Comparison of ENCODE assay signal across 11 mouse cellular contexts in genomic region chr5:139495019-139495669, GRCm38 (mm10). TPM values are rescaled to one million over a fixed set of nuclear protein-coding genes. Genes with fewer than 3 reads are reported as not detected.
DNase-seq lines count a peak whose midpoint lies in the region; ATAC-seq lines count a peak whose summit lies in the region.
"Had no signal": no experiment of that assay in that cellular context is flagged by ENCODE, and none has a peak within 500 bp of the region (broad histone marks: within the 10 kb centered on the region; RNA-seq: fewer than 3 reads in every experiment).

No protein-coding gene starts in this region.

- H3K36me3 ChIP-seq in kidney, embryonic 16.5 days (ENCODE audit: insufficient read depth, low read length): no peaks in the 10 kb centered on the region
- H3K36me3 ChIP-seq in liver, embryonic 11.5 days (ENCODE audit: control insufficient read depth, insufficient read depth, low read length): no peaks in the 10 kb centered on the region
- no peaks in the 10 kb centered on the region for H3K36me3 ChIP-seq in forebrain, embryonic 13.5 days (ENCODE audit: poor library complexity, severe bottlenecking)
- H3K36me3 ChIP-seq: forebrain, embryonic 12.5 days had no signal

- 13% methylated on average over 22 of the region's 22 CpGs for WGBS in kidney, embryonic 16.5 days
- 39% methylated on average over 21 of the region's 22 CpGs for WGBS in liver, embryonic 11.5 days
- 68% methylated on average over 22 of the region's 22 CpGs for WGBS in forebrain, embryonic 13.5 days

- no peaks in the 10 kb centered on the region for H3K27me3 ChIP-seq in kidney, embryonic 16.5 days (ENCODE audit: insufficient read depth, low read length)
- peaks cover 13% of the 10 kb centered on the region for H3K27me3 ChIP-seq in liver, embryonic 11.5 days (replicated peaks; ENCODE audit: control insufficient read depth, insufficient read depth, low read length)
- H3K27me3 ChIP-seq in forebrain, embryonic 13.5 days: peaks cover 8% of the 10 kb centered on the region; the same call in 1 of the 2 replicates

- H3K4me2 ChIP-seq in kidney, embryonic 16.5 days (replicated peaks; ENCODE audit: low read depth, low read length): peak overlapping the region; percentile 32
- H3K4me2 ChIP-seq in liver, embryonic 11.5 days: no peak overlapping the region
- no peak overlapping the region for H3K4me2 ChIP-seq in forebrain, embryonic 13.5 days
- H3K4me2 ChIP-seq: forebrain, embryonic 12.5 days; midbrain, embryonic 11.5 days had no signal

- peak; percentile 47 for DNase-seq in adrenal gland, postnatal 10 days
- DNase-seq in adrenal gland, adult 8-10 months: no peak
- DNase-seq in left cerebral cortex, postnatal 14 days (ENCODE audit: low spot score in 2 of 2): peak; percentile 28
- no peak for DNase-seq in left cerebral cortex, adult 11 months (ENCODE audit: low spot score)
- DNase-seq in mesoderm, embryonic 11.5 days (ENCODE audit: low read depth, low spot score): peak; percentile 65
- DNase-seq in liver, embryonic 11.5 days (ENCODE audit: low spot score): no peak

- intact Hi-C loops in left cerebral cortex, postnatal 14 days (cut with DNase I): no loop called here

- H3K9ac ChIP-seq in kidney, embryonic 16.5 days (replicated peaks; ENCODE audit: low read length): no peak overlapping the region
- no peak overlapping the region for H3K9ac ChIP-seq in liver, embryonic 11.5 days (ENCODE audit: low read depth, low read length)
- no peak overlapping the region for H3K9ac ChIP-seq in forebrain, embryonic 13.5 days
- H3K9ac ChIP-seq: forebrain, embryonic 12.5 days had no signal

- no peak overlapping the region for H3K4me3 ChIP-seq in kidney, embryonic 16.5 days (ENCODE audit: low read length)
- H3K4me3 ChIP-seq in liver, embryonic 11.5 days (ENCODE audit: low read depth, low read length): no peak overlapping the region
- no peak overlapping the region for H3K4me3 ChIP-seq in forebrain, embryonic 13.5 days
- H3K4me3 ChIP-seq: forebrain, embryonic 12.5 days had no signal

- ATAC-seq in kidney, embryonic 16.5 days (ENCODE audit: low FRiP score, low TSS enrichment): peak; percentile 67
- ATAC-seq in liver, embryonic 11.5 days (replicated peaks; ENCODE audit: low FRiP score): no peak
- no peak for ATAC-seq in forebrain, embryonic 13.5 days

- H3K4me1 ChIP-seq in kidney, embryonic 16.5 days (ENCODE audit: insufficient read depth, low read length): peaks cover 5% of the 10 kb centered on the region; the same call in 1 of the 2 replicates
- H3K4me1 ChIP-seq in liver, embryonic 11.5 days (replicated peaks; ENCODE audit: control insufficient read depth, insufficient read depth, low read length): no peaks in the 10 kb centered on the region
- no peaks in the 10 kb centered on the region for H3K4me1 ChIP-seq in forebrain, embryonic 13.5 days
- H3K4me1 ChIP-seq: forebrain, embryonic 12.5 days had no signal

- peak overlapping the region; percentile 28 for H3K27ac ChIP-seq in kidney, embryonic 16.5 days (ENCODE audit: low read length)
- H3K27ac ChIP-seq in liver, embryonic 11.5 days (ENCODE audit: low read depth, low read length): no peak overlapping the region
- no peak overlapping the region for H3K27ac ChIP-seq in forebrain, embryonic 13.5 days
- H3K27ac ChIP-seq: forebrain, embryonic 12.5 days had no signal

- no peaks in the 10 kb centered on the region for H3K9me3 ChIP-seq in kidney, embryonic 16.5 days (ENCODE audit: low read length)
- no peaks in the 10 kb centered on the region for H3K9me3 ChIP-seq in liver, embryonic 11.5 days (ENCODE audit: control insufficient read depth, low read length)
- H3K9me3 ChIP-seq in forebrain, embryonic 13.5 days (replicated peaks): no peaks in the 10 kb centered on the region
- H3K9me3 ChIP-seq: forebrain, embryonic 12.5 days had no signal

RNA-seq across cellular contexts. Expression of gene Zfand2a, which starts 10.8 kb away (rescaled TPM):
- 10 to 100 TPM; 23.2 to 26.3 TPM for total RNA-seq in adrenal gland, postnatal 10 days (2021)
- total RNA-seq in adrenal gland, adult 8-10 months (2022): 10 to 100 TPM; 35.1 to 37.0 (median 36.2) TPM
- 10 to 100 TPM; 83.3 to 95.8 TPM for total RNA-seq in left cerebral cortex, postnatal 14 days (2021)
- polyA plus RNA-seq in kidney, embryonic 16.5 days (2015; fragmentation: Nextera tagmentation; extraction: Ambion mirVana): 10.8 and 13.5 TPM in 2 replicates
- polyA plus RNA-seq in liver, embryonic 11.5 days (2014; fragmentation: Nextera tagmentation; extraction: Ambion mirVana): 4.6 and 5.7 TPM in 2 replicates
- 8.9 and 9.5 TPM in 2 replicates for polyA plus RNA-seq in forebrain, embryonic 13.5 days (2015; fragmentation: Nextera tagmentation; extraction: Ambion mirVana)

RNA-seq across cellular contexts. Expression of gene 3110082I17Rik, which starts 34.8 kb away (rescaled TPM):
- 10 to 100 TPM; 10.6 to 12.9 TPM for total RNA-seq in adrenal gland, postnatal 10 days (2021)
- total RNA-seq in adrenal gland, adult 8-10 months (2022): 10 to 100 TPM in 3 of 4 experiments, 1 to 10 TPM in 1; 7.3 to 20.6 (median 14.4) TPM
- 10 to 100 TPM; 16.6 to 17.6 TPM for total RNA-seq in left cerebral cortex, postnatal 14 days (2021)
- polyA plus RNA-seq in kidney, embryonic 16.5 days (2015; fragmentation: Nextera tagmentation; extraction: Ambion mirVana): 44.1 and 46.1 TPM in 2 replicates
- polyA plus RNA-seq in liver, embryonic 11.5 days (2014; fragmentation: Nextera tagmentation; extraction: Ambion mirVana): 49.4 and 52.0 TPM in 2 replicates
- 26.8 and 29.0 TPM in 2 replicates for polyA plus RNA-seq in forebrain, embryonic 13.5 days (2015; fragmentation: Nextera tagmentation; extraction: Ambion mirVana)

RNA-seq across cellular contexts. Expression of gene Uncx, which starts 48.1 kb away (rescaled TPM):
- not detected for total RNA-seq in adrenal gland, postnatal 10 days (2021)
- not detected for total RNA-seq in adrenal gland, adult 8-10 months (2022)
- total RNA-seq in left cerebral cortex, postnatal 14 days (2021): under 1 TPM in 1 of 2 experiments, not detected in 1; 0.48 TPM
- 52.8 and 65.4 TPM in 2 replicates for polyA plus RNA-seq in kidney, embryonic 16.5 days (2015; fragmentation: Nextera tagmentation; extraction: Ambion mirVana)
- not detected in 2 replicates for polyA plus RNA-seq in liver, embryonic 11.5 days (2014; fragmentation: Nextera tagmentation; extraction: Ambion mirVana)
- polyA plus RNA-seq in forebrain, embryonic 13.5 days (2015; fragmentation: Nextera tagmentation; extraction: Ambion mirVana): 8.5 and 18.1 TPM in 2 replicates
- polyA plus RNA-seq: intestine, embryonic 14.5 days had no signal

Comparison
In these comparisons a context has a peak if more than half of its experiments do, and no peak if none do; other contexts are left out.
1. DNase-seq: peak in adrenal gland, postnatal 10 days (single experiment), left cerebral cortex, postnatal 14 days (2 of 2) and mesoderm, embryonic 11.5 days (single experiment); none in adrenal gland, adult 8-10 months (single experiment), left cerebral cortex, adult 11 months (single experiment) and liver, embryonic 11.5 days (single experiment).